Mouse (Mus musculus) hindbrain, embryonic 12.5 days (tissue): ENCODE results near the gene Slc7a11. TPM values are rescaled to one million over a fixed set of nuclear protein-coding genes. Genes with fewer than 3 reads are reported as not detected.

ENCODE experiments used
- ATAC-seq: fragments of 200-750 bp; cut with Nextera tagmentation; 2 replicates; pipeline ENCODE4 v1.8.0; 2017; ENCODE audit warnings: moderate TSS enrichment; ENCODE audit not compliant: low FRiP score
- H3K27ac ChIP-seq: fragments of 300-500 bp; sonication (generic); 2 replicates; pipeline ENCODE4 v1.5.1; 2016; ENCODE audit warnings: mild to moderate bottlenecking
- H3K27me3 ChIP-seq: fragments of 300-500 bp; sonication (generic); 2 replicates; pipeline ENCODE4 v1.6.1; 2016; ENCODE audit warnings: mild to moderate bottlenecking
- H3K36me3 ChIP-seq: fragments of 300-500 bp; sonication (generic); 2 replicates; pipeline ENCODE4 v1.6.1; 2016; ENCODE audit warnings: mild to moderate bottlenecking
- H3K4me1 ChIP-seq: fragments of 300-500 bp; sonication (generic); 2 replicates; pipeline ENCODE4 v1.6.1; 2016
- H3K4me2 ChIP-seq: fragments of 300-500 bp; sonication (generic); replicated peaks from 2 replicates; pipeline ENCODE4 v1.6.1; 2016; ENCODE audit warnings: mild to moderate bottlenecking
- H3K4me3 ChIP-seq: fragments of 300-500 bp; sonication (generic); 2 replicates; pipeline ENCODE4 v1.5.1; 2016; ENCODE audit warnings: mild to moderate bottlenecking
- H3K9ac ChIP-seq: fragments of 300-500 bp; sonication (generic); 2 replicates; pipeline ENCODE4 v1.6.1; 2016; ENCODE audit warnings: mild to moderate bottlenecking, moderate library complexity
- H3K9me3 ChIP-seq: fragments of 300-500 bp; sonication (generic); replicated peaks from 2 replicates; pipeline ENCODE4 v1.6.1; 2016; ENCODE audit warnings: mild to moderate bottlenecking
- WGBS: fragments of 180-500 bp; shearing (Covaris S2); methylation state at CpG from one replicate; pipeline ENCODE4 v1.1.7; 2016; 5-methylcytosine and 5-hydroxymethylcytosine counted together
- polyA plus RNA-seq: library from polyadenylated mRNA; unstranded; fragments of >200 nt; fragmentation: Nextera tagmentation; extraction: Ambion mirVana; gene quantifications from 2 replicates; pipeline ENCODE4 v1.2.1, GENCODE M21; 2016

Gene Slc7a11
- polyA plus RNA-seq, 1 experiment from 2014 or later: 1.3 TPM

DNA sequence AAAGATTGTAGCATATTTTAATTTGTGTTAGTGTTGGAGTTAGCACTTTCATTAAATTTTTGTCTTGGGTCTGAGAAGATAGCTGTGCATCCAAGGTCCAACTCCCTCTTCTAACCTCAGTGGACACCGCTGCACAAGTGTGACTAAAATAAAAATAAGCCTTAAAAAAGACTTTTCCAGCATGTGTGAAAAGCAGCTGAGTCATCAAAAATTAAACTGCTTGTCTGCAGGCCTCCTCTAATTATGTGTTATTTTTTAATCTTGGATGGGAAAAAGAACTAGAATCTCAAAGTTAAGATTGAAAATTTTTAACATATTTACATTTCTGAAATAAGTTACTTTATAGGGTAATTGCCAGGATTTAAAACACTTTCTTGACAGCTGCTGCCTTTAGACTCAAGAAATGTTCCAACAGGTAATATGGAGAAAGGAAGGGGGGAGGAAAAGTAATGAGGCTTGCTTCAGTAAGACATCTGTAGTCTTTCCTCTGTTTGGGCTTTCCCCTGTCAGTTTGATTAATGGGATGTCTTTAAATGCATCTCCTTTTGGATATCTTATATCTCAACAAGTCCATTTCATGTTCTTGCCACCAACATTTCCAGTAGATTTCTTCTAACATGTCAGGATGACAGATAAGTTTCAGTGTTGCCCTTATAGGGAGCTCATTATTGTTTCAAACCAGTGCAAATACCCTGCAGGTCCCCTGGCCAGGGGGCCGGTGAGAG lies 218.9 kb downstream of the Slc7a11 start:
- H3K27me3 ChIP-seq: no peaks in the 10 kb centered on the region
- H3K4me1 ChIP-seq: no peaks in the 10 kb centered on the region
- H3K36me3 ChIP-seq: no peaks in the 10 kb centered on the region
- H3K9me3 ChIP-seq: no peaks in the 10 kb centered on the region
- no peak overlapping the region for H3K4me2 ChIP-seq
- no peak overlapping the region for H3K9ac ChIP-seq
- 80% methylated on average over 2 of the region's 2 CpGs for WGBS
- no peak overlapping the region for H3K27ac ChIP-seq
- no peak for ATAC-seq
- H3K4me3 ChIP-seq: no peak overlapping the region

DNA sequence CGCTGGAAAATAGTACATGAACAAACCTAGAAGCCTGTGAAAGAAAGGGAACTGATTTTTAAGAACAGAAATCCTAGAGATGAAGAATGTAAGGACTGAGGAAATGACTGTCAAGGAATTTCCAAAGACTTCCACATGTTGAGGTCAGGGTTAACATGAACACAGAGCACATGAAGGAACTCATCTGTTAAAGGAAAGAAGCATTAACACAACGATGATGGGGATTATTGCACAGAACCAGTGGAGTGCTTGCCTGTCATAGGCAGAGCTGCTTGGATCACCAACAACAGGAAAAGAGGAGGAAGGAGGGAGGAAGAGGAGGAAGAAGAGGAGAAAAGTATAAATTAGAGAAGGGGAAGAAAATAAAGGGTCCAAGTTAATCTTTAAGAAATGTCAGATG lies 223.0 kb downstream of the Slc7a11 start:
- no peaks in the 10 kb centered on the region for H3K36me3 ChIP-seq
- WGBS: 74% methylated on average over 2 of the region's 2 CpGs
- no peak overlapping the region for H3K4me2 ChIP-seq
- H3K27ac ChIP-seq: no peak overlapping the region
- H3K9me3 ChIP-seq: no peaks in the 10 kb centered on the region
- ATAC-seq: no peak
- no peaks in the 10 kb centered on the region for H3K27me3 ChIP-seq
- no peak overlapping the region for H3K4me3 ChIP-seq
- no peak overlapping the region for H3K9ac ChIP-seq
- H3K4me1 ChIP-seq: no peaks in the 10 kb centered on the region

DNA sequence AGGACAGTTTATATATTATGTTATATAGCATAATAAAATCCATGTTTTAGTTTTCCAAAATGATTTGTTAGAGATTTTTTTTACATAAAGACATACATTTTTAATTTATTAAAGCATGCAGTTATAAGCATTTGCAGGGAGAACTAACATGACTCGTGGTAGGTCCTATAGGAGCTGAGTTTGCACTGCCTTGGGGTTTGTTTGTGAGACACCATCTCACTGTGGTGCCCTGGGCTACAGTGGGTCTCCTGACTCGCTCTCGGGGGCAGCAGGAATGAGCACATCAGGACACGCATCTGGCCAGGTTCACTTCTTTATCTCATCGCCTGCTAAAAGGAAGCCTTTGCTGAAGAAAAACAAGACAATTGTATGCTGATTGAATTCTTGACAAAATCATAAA lies 257.0 kb downstream of the Slc7a11 start:
- WGBS: 89% methylated on average over 5 of the region's 5 CpGs
- no peaks in the 10 kb centered on the region for H3K9me3 ChIP-seq
- no peak overlapping the region for H3K4me2 ChIP-seq

DNA sequence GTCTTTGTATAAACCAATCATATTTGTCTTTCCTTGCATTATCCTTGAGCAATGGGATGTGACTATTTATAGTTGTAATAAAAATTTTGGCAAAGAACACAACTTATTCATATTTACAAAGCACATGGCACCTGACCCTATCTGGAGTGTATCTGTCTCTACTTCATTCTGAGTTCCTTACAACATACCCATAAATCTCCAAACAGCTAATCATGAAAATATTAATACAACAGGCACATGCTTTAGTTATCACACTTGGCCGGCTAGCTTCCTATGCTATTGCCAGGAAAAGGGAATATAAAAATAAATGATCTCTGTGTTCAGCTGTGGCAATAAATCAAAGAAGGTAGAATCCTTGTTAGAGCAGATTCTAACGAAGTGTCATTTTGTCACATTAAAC lies 257.5 kb downstream of the Slc7a11 start:
- Histone ChIP-seq H3K36me3 (no peaks in the 10 kb centered on the region), H3K4me3 (no peak overlapping the region), H3K27me3 (no peaks in the 10 kb centered on the region), H3K4me2 (no peak overlapping the region), H3K4me1 (no peaks in the 10 kb centered on the region), H3K9me3 (no peaks in the 10 kb centered on the region), H3K27ac (no peak overlapping the region), H3K9ac (no peak overlapping the region)
- WGBS: 89% methylated on average over 2 of the region's 2 CpGs
- ATAC-seq: no peak

More for the DNA sequence above, 257.0 kb downstream of the Slc7a11 start:
- no peaks in the 10 kb centered on the region for H3K4me1 ChIP-seq
- no peak for ATAC-seq
- H3K36me3 ChIP-seq: no peaks in the 10 kb centered on the region
- H3K27ac ChIP-seq: no peak overlapping the region
- H3K4me3 ChIP-seq: no peak overlapping the region
- no peaks in the 10 kb centered on the region for H3K27me3 ChIP-seq
- no peak overlapping the region for H3K9ac ChIP-seq

DNA sequence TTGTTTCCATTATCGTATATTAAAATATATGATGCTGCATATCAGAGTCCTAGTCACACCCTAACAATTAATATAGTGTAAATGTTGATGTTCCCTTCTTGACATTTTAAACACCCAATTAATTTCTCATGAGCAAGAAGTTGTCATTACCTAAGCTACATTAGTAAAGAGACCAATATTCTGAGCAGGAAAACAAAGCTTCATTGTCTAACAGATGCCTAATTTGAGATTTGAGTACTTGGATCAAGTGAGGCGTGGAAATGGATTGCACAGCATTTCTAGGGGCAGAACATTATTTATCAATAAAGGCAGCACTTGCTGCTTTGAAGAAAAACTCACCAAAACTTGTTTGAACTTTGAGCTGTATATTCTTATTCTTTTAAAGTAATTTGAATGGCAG lies 282.7 kb downstream of the Slc7a11 start:
- Histone ChIP-seq H3K4me3 (no peak overlapping the region), H3K9me3 (no peaks in the 10 kb centered on the region), H3K27me3 (no peaks in the 10 kb centered on the region), H3K4me2 (no peak overlapping the region), H3K27ac (no peak overlapping the region), H3K36me3 (no peaks in the 10 kb centered on the region), H3K4me1 (no peaks in the 10 kb centered on the region), H3K9ac (no peak overlapping the region)
- ATAC-seq: no peak
- 83% methylated on average over 2 of the region's 2 CpGs for WGBS

DNA sequence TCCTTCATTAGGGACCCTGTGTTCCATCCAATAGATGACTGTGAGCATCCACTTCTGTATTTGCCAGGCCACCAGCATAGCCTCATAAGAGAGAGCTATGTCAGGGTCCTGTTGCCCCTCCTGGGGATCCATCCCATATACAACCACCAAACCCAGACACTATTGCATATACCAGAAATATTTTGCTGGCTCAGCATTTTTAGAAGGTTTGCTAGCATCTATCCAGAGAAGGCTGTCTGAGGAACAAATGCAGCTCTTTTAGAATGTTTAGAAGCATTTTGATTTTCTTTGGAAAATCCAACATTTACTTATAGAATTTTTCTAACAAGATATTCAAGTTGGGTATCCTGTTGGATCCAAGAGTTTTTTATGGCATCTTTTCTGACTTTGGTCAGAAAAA lies 299.3 kb downstream of the Slc7a11 start:
- Histone ChIP-seq H3K27ac (no peak overlapping the region), H3K4me2 (no peak overlapping the region), H3K4me3 (no peak overlapping the region), H3K4me1 (no peaks in the 10 kb centered on the region), H3K36me3 (no peaks in the 10 kb centered on the region), H3K27me3 (no peaks in the 10 kb centered on the region), H3K9ac (no peak overlapping the region), H3K9me3 (no peaks in the 10 kb centered on the region)
- no peak for ATAC-seq

DNA sequence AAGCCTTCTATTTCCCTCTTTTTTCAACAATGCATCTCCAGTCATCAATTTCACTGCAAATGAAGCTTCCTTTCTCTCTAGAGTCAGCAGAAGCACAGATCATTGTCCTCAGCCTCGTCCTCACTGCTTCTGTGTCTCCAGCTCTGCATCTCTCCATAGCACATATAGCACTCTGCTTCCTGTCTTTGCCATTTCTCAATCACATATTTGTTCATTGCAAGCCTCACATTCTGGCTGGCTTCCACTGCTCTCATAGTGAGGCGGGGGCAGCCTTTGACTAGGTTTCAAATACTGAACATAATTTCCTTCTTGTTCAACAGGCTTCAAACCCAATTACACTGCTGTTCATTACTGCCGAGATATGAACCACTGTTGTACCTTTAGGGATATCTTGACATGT lies 305.1 kb downstream of the Slc7a11 start:
- Histone ChIP-seq H3K9me3 (no peaks in the 10 kb centered on the region), H3K4me3 (no peak overlapping the region)

DNA sequence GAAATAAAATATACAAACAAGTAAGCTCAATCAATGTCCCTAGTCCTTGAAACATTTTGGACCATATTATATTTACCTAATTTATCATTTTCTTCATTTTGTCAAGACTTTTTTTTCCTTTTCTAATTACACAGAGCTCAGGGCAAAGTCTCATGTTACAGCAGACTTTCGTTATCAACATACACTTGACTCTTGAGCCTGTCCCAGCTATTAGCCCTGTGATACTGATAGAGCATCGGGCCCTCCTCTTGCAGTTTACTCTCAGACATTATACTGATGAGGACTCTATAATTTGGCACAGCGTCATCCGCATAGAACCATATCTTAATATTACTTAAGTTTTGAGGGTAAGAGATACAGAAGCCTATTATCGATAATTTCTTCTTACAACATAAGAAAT lies 311.2 kb downstream of the Slc7a11 start:
- no peak overlapping the region for H3K27ac ChIP-seq
- no peak overlapping the region for H3K4me2 ChIP-seq
- no peaks in the 10 kb centered on the region for H3K9me3 ChIP-seq
- H3K4me1 ChIP-seq: no peaks in the 10 kb centered on the region
- no peaks in the 10 kb centered on the region for H3K36me3 ChIP-seq
- H3K4me3 ChIP-seq: no peak overlapping the region
- H3K9ac ChIP-seq: no peak overlapping the region
- no peak for ATAC-seq
- WGBS: 85% methylated on average over 5 of the region's 5 CpGs
- no peaks in the 10 kb centered on the region for H3K27me3 ChIP-seq

More for the DNA sequence above, 305.1 kb downstream of the Slc7a11 start:
- Histone ChIP-seq H3K9ac (no peak overlapping the region), H3K4me2 (no peak overlapping the region), H3K27me3 (no peaks in the 10 kb centered on the region), H3K36me3 (no peaks in the 10 kb centered on the region), H3K4me1 (no peaks in the 10 kb centered on the region), H3K27ac (no peak overlapping the region)
- ATAC-seq: no peak
- WGBS: 70% methylated on average over 3 of the region's 3 CpGs

DNA sequence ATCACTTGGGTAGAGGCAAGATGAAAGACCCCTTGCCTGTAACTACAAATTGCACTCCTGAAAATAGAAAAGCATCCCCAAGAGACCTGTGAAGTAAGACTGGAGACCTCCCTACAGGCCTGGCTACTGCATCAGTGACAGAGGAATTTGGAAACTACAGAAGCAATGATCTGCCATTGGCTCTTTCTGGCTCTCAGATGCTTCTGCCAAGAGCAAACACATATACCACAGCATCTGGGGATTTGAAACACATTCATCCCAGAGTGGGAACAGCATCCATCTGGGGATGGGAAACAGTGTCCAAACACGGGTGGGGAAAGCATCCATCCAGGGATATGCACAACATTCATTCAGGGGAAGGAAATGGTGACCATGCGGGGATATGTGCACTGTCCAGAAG lies 313.1 kb downstream of the Slc7a11 start:
- Histone ChIP-seq H3K27me3 (no peaks in the 10 kb centered on the region), H3K9ac (no peak overlapping the region), H3K36me3 (no peaks in the 10 kb centered on the region), H3K27ac (no peak overlapping the region), H3K4me3 (no peak overlapping the region), H3K9me3 (no peaks in the 10 kb centered on the region), H3K4me1 (no peaks in the 10 kb centered on the region), H3K4me2 (no peak overlapping the region)
- no peak for ATAC-seq
- WGBS: 94% methylated on average over 2 of the region's 2 CpGs

DNA sequence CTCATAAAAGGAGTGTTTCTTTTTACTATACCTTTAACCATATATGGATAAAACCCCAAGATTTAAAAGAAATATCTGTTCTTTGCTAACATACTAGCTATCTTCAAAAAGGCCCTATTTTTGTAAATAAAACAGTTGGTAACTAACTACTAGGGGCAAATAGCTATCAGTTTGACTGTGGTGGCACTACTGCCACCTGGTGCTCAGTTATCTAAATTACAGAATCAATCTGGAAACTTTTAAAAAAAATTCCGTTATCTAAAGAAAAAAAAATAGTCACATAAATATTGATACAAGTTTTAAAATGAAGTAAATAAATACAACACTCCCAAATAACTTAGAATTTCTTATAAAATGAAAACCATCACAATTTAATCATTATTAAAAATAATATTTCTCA lies 322.4 kb downstream of the Slc7a11 start:
- Histone ChIP-seq H3K27ac (no peak overlapping the region), H3K27me3 (no peaks in the 10 kb centered on the region), H3K4me1 (no peaks in the 10 kb centered on the region), H3K9me3 (no peaks in the 10 kb centered on the region), H3K36me3 (no peaks in the 10 kb centered on the region), H3K4me3 (no peak overlapping the region), H3K4me2 (no peak overlapping the region), H3K9ac (no peak overlapping the region)
- ATAC-seq: no peak
- WGBS: 62% methylated on average over 1 of the region's 1 CpGs

DNA sequence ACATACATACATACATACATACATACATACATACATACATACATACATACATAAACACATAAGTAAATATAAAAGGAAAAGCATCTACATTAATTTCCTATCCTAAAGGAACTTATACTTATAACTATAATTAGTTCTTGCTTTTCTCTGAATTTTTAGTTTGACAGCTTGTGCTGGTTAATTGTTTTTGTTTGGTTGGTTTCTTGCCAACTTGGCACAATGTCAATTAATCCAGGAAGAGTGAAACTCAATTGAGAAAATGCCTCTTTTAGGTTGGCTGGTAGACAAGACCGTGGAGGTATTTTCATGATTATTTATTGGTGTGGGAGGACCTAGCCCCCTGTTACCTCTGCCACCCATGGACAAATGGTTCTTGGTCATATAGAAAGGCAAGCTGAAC lies 327.1 kb downstream of the Slc7a11 start:
- Histone ChIP-seq H3K27ac (no peak overlapping the region), H3K4me1 (no peaks in the 10 kb centered on the region), H3K27me3 (no peaks in the 10 kb centered on the region), H3K4me3 (no peak overlapping the region), H3K4me2 (no peak overlapping the region), H3K9me3 (no peaks in the 10 kb centered on the region), H3K9ac (no peak overlapping the region), H3K36me3 (no peaks in the 10 kb centered on the region)
- ATAC-seq: no peak
- WGBS: 76% methylated on average over 1 of the region's 1 CpGs

DNA sequence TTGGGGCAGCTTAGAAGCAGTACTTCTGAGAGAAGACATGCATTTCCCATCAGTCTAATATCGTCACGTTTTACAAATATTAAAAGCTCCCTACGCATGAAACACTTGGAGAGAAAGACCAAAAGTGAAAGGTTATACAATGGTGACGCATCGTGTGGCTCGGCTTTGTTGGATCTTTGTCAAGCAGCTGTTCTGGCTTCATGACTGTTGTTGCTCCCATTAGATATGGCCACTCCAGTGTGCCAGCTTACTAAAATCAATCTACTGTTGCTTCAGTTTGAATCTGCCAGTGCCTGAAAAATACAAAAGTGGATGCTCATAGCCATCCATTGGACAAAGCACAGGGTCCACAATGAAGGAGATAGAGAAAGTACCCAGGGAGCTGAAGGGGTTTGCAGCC lies 337.9 kb downstream of the Slc7a11 start:
- no peak for ATAC-seq
- no peaks in the 10 kb centered on the region for H3K9me3 ChIP-seq
- no peaks in the 10 kb centered on the region for H3K27me3 ChIP-seq
- H3K27ac ChIP-seq: no peak overlapping the region
- H3K4me2 ChIP-seq: no peak overlapping the region
- H3K4me1 ChIP-seq: no peaks in the 10 kb centered on the region
- no peaks in the 10 kb centered on the region for H3K36me3 ChIP-seq
- H3K9ac ChIP-seq: no peak overlapping the region
- WGBS: 94% methylated on average over 6 of the region's 6 CpGs
- no peak overlapping the region for H3K4me3 ChIP-seq

DNA sequence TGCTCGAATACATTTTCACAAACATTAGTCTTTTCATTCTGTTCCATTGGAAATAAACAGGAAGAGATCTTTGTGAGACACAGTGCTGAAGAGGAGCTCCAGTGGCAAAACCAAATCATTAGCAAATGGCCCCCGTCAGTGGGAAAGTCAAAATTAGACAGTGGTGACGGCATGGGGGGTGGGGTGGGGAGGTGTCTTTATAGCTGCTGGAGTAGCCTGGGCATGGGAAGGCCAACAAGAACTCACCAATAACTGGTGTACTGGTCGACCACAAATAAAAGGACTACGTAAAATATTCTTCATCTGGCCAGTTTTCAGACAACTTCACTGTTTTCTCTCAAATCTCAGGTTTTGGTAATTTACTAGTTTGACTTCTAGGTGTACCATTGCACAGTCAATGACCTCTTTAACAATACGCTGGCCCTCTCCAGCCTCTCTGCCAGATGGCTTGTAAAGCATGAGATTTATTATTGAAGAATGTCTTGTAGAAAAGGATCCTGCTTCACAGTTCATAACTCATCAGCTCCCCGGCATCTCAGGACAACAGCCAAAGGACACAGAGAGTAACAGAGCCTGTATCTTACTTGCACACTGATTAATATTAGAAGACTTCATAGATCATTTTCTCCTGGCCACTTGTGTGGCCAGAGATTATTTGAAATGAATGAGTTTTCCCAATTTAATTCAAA lies 348.9 kb downstream of the Slc7a11 start:
- H3K27me3 ChIP-seq: no peaks in the 10 kb centered on the region
- H3K4me1 ChIP-seq: no peaks in the 10 kb centered on the region
- no peak overlapping the region for H3K4me2 ChIP-seq
- H3K9ac ChIP-seq: no peak overlapping the region
- no peaks in the 10 kb centered on the region for H3K36me3 ChIP-seq
- no peaks in the 10 kb centered on the region for H3K9me3 ChIP-seq
- ATAC-seq: no peak
- H3K27ac ChIP-seq: no peak overlapping the region
- H3K4me3 ChIP-seq: no peak overlapping the region
- 87% methylated on average over 7 of the region's 7 CpGs for WGBS
